Mouse (Mus musculus) bone marrow macrophage, adult 2 months (primary cell): ENCODE measurements at regions not wholly inside any gene's neighbourhood (a gene's known extent, or its start where the extent isn't known, plus 50 kb on each side); places are given as distances from the start of the nearest gene placed in this dataset.

Source experiments
- CTCF ChIP-seq: IDR thresholded peaks from 2 replicates; pipeline ENCODE4 v1.5.1; 2012; ENCODE audit warnings: low read depth, mild to moderate bottlenecking, low read length, moderate library complexity
- POLR2A ChIP-seq: IDR thresholded peaks from 2 replicates; pipeline ENCODE4 v1.6.1; 2012; ENCODE audit warnings: mild to moderate bottlenecking, low read depth, low read length, borderline replicate concordance

DNA sequence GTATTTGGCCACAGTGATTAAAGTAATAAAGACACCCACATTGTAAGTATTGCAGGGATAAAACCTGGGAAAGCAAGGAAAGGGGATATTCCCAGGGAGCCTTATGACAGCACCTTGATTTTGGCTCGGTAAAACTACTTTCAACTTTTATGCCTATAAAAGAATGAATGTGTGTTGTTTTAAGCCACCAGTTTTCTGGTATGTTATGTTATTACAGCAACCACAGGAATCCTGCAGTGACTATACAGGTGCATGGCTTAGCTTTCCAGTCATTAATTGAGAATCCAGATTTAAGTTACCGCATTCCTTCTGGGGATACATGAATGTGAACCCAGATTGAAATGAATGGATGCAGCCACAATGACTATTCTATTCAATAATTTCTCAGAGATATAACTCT, 537.2 kb upstream of the Sel1l start:
- TF ChIP-seq CTCF: no peak
- no peak for TF ChIP-seq POLR2A
